Mouse (Mus musculus) lung, embryonic 14.5 days (tissue): ENCODE data around the gene Gsn. TPM values are rescaled to one million over a fixed set of nuclear protein-coding genes. Genes with fewer than 3 reads are reported as not detected.
A peak's percentile ranks its signal among the peaks of the same experiment; 100 is the strongest.

Source experiments
- ATAC-seq: fragments of 200-750 bp; cut with Nextera tagmentation; 2 replicates; pipeline ENCODE4 v1.8.0; 2017; ENCODE audit warnings: mild to moderate bottlenecking, moderate TSS enrichment, moderate library complexity; ENCODE audit not compliant: insufficient read depth
- DNase-seq: peaks from one replicate; pipeline ENCODE4 v3.0.0-alpha.2; 2015
- H3K27ac ChIP-seq: fragments of 300-500 bp; sonication (generic); 2 replicates; pipeline ENCODE4 v1.5.1; 2014; ENCODE audit warnings: low read depth, mild to moderate bottlenecking, moderate library complexity
- H3K27me3 ChIP-seq: fragments of 300-500 bp; sonication (generic); 2 replicates; pipeline ENCODE4 v1.6.1; 2014; ENCODE audit warnings: low read length, control low read depth; ENCODE audit not compliant: insufficient read depth
- H3K36me3 ChIP-seq: fragments of 300-500 bp; sonication (generic); 2 replicates; pipeline ENCODE4 v1.6.1; 2014; ENCODE audit warnings: control low read depth; ENCODE audit not compliant: insufficient read depth
- H3K4me1 ChIP-seq: fragments of 300-500 bp; sonication (generic); 2 replicates; pipeline ENCODE4 v1.6.1; 2014; ENCODE audit warnings: antibody characterized with exemption, control low read depth; ENCODE audit not compliant: insufficient read depth
- H3K4me2 ChIP-seq: fragments of 300-500 bp; sonication (generic); 2 replicates; pipeline ENCODE4 v1.6.1; 2014; ENCODE audit warnings: mild to moderate bottlenecking
- H3K4me3 ChIP-seq: fragments of 300-500 bp; sonication (generic); 2 replicates; pipeline ENCODE4 v1.5.1; 2014; ENCODE audit warnings: low read depth, low read length
- H3K9ac ChIP-seq: fragments of 300-500 bp; sonication (generic); 2 replicates; pipeline ENCODE4 v1.6.1; 2014
- H3K9me3 ChIP-seq: fragments of 300-500 bp; sonication (generic); 2 replicates; pipeline ENCODE4 v1.6.1; 2016; ENCODE audit warnings: low read depth, low read length, control low read depth
- CTCF ChIP-seq: IDR thresholded peaks from 2 replicates; pipeline ENCODE4 v1.5.1; 2016; ENCODE audit warnings: antibody characterized with exemption, low read depth
- WGBS: fragments of 180-500 bp; shearing (Covaris S2); extraction: QIAGEN DNeasy Blood & Tissue Kit; methylation state at CpG from one replicate; pipeline ENCODE4 v1.1.7; 2014; 5-methylcytosine and 5-hydroxymethylcytosine counted together
- polyA plus RNA-seq: library from polyadenylated mRNA; unstranded; fragments of >200 nt; fragmentation: Nextera tagmentation; extraction: Ambion mirVana; gene quantifications from 2 replicates; pipeline ENCODE4 v1.2.1, GENCODE M21; 2014

Gsn gene
- 95.9 and 112 TPM in 2 replicates for polyA plus RNA-seq

DNA sequence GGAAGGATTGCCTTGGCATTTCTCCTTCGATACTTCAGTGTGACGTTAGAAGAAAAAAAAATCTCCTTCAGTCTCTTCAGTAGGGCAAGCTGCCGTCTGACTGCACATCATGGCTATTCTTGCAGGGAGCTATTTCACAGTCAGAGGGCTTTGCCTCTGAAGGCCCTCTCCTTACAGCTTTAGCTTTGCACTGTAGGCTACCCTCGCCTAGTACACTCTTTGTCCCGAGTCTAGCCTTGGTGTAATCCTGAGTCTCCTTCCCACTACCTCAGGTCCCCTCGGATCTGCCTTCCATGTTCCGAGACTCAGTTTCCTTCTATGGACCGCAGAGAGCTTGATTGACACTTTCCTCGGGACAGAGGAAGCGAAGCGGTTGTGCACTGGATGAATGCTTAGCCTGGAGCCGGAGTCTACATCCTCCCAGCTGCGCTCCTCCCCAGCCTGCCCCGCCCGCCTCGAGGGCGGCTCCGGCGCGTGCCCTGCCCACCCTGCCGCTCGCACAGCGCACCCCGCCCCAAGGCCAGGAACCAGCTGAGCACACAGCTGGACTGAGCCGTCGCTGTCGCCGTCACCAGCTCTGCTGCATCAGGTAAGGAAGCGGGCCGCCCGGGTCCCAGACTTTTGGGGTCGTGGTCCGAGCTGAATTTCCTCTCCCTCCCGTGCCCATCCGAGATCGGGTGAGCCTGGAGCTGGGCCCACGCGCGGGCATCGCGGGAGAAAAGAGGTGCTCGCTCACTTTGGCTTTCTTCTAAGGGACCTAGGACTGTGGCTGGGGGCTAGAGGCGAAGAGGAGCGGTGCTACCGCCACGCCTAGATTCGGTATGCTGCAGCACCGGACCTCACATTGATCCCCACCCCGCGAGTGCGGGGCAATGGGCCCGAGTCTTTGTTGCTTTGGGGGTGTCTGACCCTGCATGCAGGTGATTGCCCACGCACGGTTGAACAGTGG, at the start of gene Gsn:
Gsn (plus strand) TSS at position 496 of the 949 bp plus-strand sequence.
- DNase-seq (peak; percentile 93), ATAC-seq (peak; percentile 97)
- Histone ChIP-seq H3K27me3 (0 out of 2 replicates have a peak, but pooled peaks cover 2% of the 10 kb centered on the region), H3K9me3 (no peaks in the 10 kb centered on the region), H3K4me1 (peaks cover 26% of the 10 kb centered on the region), H3K36me3 (no peaks in the 10 kb centered on the region), H3K27ac (no peak within 1 kb of the TSS; the same call in 1 of the 2 replicates), H3K9ac (peak within 1 kb of the TSS; percentile 63), H3K4me3 (peak within 1 kb of the TSS; percentile 55), H3K4me2 (peak within 1 kb of the TSS; percentile 94)
- WGBS = 3% methylated on average over 54 of the region's 54 CpGs
- TF ChIP-seq CTCF = no peak

DNA sequence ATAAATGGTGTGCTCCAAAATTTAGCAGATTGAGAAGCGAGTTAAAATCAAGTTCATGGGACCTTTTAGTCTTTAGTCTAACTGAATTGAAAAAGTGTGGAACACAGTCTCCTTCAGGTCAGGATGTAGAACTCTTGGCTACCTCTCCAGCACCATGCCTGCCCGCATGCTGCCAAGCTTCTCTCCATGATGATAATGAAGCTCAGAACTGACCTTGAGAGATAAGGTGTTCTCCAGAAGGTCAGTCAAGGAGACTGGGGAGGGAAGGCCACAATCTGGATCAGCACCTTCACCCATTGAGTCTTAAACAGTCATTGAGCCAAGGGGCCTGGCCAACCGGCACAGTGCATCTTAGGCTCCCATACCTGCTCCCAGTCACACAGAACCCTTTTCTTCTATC, 49.4 kb upstream of the Gsn start:
- no peak overlapping the region for H3K4me3 ChIP-seq
- ATAC-seq (no peak), DNase-seq (no peak)
- no peak overlapping the region for H3K4me2 ChIP-seq
- no peak for TF ChIP-seq CTCF
- H3K9me3 ChIP-seq = no peaks in the 10 kb centered on the region
- 81% methylated on average over 3 of the region's 3 CpGs for WGBS
- H3K27me3 ChIP-seq = no peaks in the 10 kb centered on the region
- no peaks in the 10 kb centered on the region for H3K36me3 ChIP-seq
- no peak overlapping the region for H3K27ac ChIP-seq
- no peaks in the 10 kb centered on the region for H3K4me1 ChIP-seq
- no peak overlapping the region for H3K9ac ChIP-seq

DNA sequence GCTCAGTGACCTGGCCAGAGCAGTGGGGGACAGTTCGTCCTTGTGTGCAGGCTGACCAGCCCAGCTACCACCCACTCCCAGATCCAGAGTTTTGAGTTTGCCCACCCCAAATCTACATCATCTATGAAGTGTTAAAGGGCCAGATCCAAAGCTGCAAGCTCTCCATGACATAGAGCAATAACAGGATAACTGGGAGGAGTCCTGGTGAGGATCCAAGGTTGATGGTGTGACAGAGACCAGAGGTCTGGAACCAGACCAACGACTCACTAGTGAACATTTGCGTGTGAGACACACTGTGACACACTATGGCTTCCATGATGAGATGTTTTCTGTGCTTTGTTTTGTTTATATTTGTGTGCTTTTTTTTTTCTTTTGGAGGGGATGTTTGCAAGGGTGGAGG, 48.1 kb upstream of the Gsn start:
- Histone ChIP-seq H3K27me3 (no peaks in the 10 kb centered on the region), H3K9ac (no peak overlapping the region), H3K4me1 (no peaks in the 10 kb centered on the region), H3K4me2 (no peak overlapping the region), H3K27ac (no peak overlapping the region), H3K4me3 (no peak overlapping the region), H3K36me3 (no peaks in the 10 kb centered on the region), H3K9me3 (no peaks in the 10 kb centered on the region)
- no peak for TF ChIP-seq CTCF
- 65% methylated on average over 3 of the region's 3 CpGs for WGBS
- DNase-seq (peak; percentile 52), ATAC-seq (no peak)

DNA sequence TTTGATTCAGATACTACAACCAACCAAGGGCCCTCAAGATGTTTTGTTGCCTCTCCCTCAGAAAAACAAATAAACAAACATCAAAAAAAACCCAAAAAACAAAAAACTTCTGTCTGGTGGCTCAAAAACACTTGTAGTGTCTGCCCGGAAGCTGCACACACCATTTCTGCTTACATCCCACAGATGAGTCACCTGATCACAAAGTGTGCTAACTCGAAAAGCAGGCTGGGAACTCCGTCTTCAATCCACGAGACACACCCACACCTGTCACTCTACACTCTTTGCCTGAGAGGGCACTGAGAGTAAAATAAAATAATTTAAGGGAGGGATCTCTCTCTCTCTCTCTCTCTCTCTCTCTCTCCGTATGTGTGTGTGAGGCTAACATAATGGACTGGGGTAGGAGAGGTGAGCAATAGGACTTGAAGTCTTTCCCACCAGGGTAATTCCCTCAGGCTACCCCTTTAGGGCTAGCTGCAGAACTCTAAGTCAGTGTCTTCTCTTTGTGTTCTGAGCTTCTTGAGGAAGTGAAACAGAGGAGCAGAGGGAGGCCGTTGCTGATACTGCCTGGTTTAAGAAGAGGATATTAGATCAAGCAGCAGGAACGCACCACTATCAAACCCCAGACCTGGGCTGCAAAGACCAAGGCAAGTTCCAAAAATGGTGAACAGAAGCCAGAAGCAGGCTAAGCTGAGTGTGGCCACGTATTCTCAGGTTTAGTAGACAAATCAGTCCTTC, 47.1 kb upstream of the Gsn start:
- no peaks in the 10 kb centered on the region for H3K4me1 ChIP-seq
- DNase-seq (no peak), ATAC-seq (no peak)
- H3K36me3 ChIP-seq = no peaks in the 10 kb centered on the region
- H3K9me3 ChIP-seq = no peaks in the 10 kb centered on the region
- no peak overlapping the region for H3K4me3 ChIP-seq
- no peaks in the 10 kb centered on the region for H3K27me3 ChIP-seq
- H3K9ac ChIP-seq = no peak overlapping the region
- no peak overlapping the region for H3K27ac ChIP-seq
- 60% methylated on average over 8 of the region's 8 CpGs for WGBS
- no peak for TF ChIP-seq CTCF
- H3K4me2 ChIP-seq = no peak overlapping the region

DNA sequence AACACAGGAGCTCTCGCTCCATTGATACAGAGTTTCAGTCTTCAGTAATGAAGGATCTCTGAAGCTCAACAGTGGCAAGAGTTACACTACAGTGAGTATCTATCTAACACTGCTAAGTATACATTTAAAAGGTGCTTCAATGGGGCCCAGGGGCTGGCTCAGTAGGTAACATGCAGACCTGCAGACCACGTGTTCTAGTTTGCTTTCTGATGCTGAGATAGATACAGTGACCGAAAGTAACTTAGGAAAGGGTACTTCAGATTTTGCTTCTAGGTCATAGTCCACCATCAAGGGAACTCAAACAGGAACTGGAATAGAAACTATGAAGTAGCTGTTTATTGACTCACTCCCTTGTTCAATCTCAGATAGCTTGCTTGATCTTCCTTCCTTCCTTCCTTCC, 44.5 kb upstream of the Gsn start:
- no peak for DNase-seq
- no peak overlapping the region for H3K9ac ChIP-seq
- TF ChIP-seq CTCF = no peak
- no peak overlapping the region for H3K4me3 ChIP-seq
- ATAC-seq = no peak
- H3K27me3 ChIP-seq = no peaks in the 10 kb centered on the region
- no peak overlapping the region for H3K4me2 ChIP-seq
- no peaks in the 10 kb centered on the region for H3K9me3 ChIP-seq
- no peaks in the 10 kb centered on the region for H3K4me1 ChIP-seq
- WGBS = 47% methylated on average over 3 of the region's 3 CpGs
- H3K27ac ChIP-seq = no peak overlapping the region
- no peaks in the 10 kb centered on the region for H3K36me3 ChIP-seq

DNA sequence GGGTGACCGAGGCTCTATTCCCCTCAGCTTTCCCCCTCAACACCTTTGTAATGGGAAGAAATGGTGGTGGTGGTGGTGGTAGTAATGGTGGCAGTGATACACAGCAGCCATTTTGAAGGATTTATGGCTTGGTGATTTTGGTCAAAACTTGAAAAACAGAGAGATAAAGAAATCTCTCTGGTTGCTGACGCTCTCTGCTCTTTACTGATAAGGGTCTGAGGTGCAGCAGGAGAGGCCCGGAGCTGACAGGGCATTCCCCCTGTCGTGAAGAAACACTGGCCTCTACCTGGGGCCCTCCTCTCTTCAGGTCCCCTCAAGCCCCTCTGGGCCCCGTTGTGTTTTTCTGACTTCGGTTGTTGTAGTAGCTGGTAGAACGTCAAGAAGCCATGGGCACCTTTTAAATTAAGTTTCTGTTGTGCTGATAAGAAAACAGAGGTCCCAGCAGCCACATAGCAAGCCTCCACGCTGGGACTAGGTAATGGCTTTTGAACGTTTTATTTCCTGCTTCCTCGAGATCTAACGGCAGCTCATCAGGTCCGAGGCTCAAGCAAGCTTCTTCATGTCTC, 42.8 kb upstream of the Gsn start:
- Histone ChIP-seq H3K4me2 (no peak overlapping the region), H3K9ac (no peak overlapping the region), H3K4me3 (no peak overlapping the region), H3K9me3 (no peaks in the 10 kb centered on the region), H3K36me3 (no peaks in the 10 kb centered on the region), H3K27me3 (no peaks in the 10 kb centered on the region), H3K27ac (no peak overlapping the region), H3K4me1 (no peaks in the 10 kb centered on the region)
- 62% methylated on average over 12 of the region's 12 CpGs for WGBS
- no peak for DNase-seq
- TF ChIP-seq CTCF = no peak
- ATAC-seq = no peak

DNA sequence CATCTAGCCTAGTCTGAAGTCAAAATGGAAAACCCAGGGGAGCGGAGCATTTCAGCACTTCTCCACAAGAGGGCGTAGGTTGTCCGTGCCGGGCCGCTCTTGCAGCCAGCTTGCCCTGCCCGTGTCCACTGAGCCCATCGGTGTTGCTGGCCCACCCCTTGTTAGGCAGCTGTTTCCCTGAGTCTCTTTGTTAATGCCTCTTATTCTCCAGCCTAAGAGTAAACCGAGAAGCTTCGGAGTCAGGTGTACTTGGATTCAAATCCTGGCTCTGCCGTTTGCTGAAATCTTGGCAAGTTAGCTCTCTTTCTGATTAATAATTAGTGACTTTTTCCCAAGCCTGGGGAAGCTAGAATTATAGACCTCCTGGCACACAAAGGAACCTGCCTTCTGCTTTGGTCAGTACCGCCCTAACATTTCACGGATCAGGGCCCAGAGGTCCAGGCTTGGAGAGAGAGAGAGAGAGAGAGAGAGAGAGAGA, 41.3 kb upstream of the Gsn start:
- Histone ChIP-seq H3K9me3 (no peaks in the 10 kb centered on the region), H3K36me3 (no peaks in the 10 kb centered on the region), H3K4me2 (peak overlapping the region; percentile 46), H3K27ac (peak overlapping the region; percentile 31), H3K4me3 (no peak overlapping the region), H3K9ac (no peak overlapping the region; the same call in 1 of the 2 replicates), H3K4me1 (no peaks in the 10 kb centered on the region), H3K27me3 (no peaks in the 10 kb centered on the region)
- peak; percentile 91 for DNase-seq
- peak; percentile 96 for TF ChIP-seq CTCF
- peak; percentile 86 for ATAC-seq
- WGBS = 6% methylated on average over 12 of the region's 12 CpGs
